Mouse (Mus musculus) olfactory bulb, adult 2 months (tissue): ENCODE results near the gene Srcin1.

Source experiments
- CTCF ChIP-seq: fragments of 200-500 bp; IDR thresholded peaks from 2 replicates; pipeline ENCODE4 v1.5.1; 2012; ENCODE audit warnings: low read depth, mild to moderate bottlenecking, low read length, moderate library complexity; ENCODE audit not compliant: insufficient read depth
- POLR2A ChIP-seq: fragments of 200-500 bp; IDR thresholded peaks from 2 replicates; pipeline ENCODE4 v1.6.1; 2012; ENCODE audit warnings: mild to moderate bottlenecking, low read depth, low read length, moderate library complexity; ENCODE audit not compliant: insufficient read depth

- TF ChIP-seq CTCF = no peak
- no peak for TF ChIP-seq POLR2A
These were observed 50.7 kb downstream of the Srcin1 start for GRCm38 (mm10) chr11:97525313-97525712.
